Mouse (Mus musculus): ENCODE results near the gene Cab39.

Gene Cab39

DNA sequence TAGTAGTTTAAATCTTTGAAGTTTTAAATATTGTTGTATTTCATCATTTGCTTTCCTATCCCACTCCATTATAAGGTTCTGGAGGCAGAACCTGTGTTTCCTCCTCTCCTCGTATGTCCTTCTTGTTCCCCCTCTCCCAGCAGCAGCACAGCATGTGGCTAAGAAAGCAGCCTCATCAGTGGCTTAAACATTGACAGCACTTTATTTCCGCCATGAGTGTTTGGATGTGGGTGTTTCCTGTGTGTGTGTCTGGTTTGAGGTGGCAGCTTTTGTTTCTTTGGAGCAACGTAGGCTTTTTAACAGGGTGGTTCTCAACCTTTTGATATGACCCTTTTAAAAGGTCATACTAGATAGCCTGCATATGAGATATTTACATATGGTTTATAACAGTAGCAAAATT lies 52.2 kb downstream of the Cab39 start:
- no peak for DNase-seq (ENCODE audit: low read depth, low spot score)

DNA sequence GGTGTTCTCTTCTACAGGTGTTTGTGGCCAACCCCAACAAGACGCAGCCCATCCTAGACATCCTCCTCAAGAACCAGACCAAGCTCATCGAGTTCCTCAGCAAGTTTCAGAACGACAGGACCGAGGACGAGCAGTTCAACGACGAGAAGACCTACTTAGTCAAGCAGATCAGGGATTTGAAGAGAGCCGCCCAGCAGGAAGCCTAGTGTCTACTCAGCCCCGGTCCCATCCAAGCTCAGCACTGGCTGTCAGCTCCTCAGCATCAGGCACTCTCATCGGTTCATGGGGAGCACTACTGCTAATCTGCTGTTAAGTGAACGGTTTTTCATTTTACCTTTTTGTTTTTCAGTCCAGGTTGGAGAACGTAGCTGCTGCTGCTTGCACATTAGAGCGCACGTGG lies 55.8 kb downstream of the Cab39 start:
- no peak for DNase-seq (ENCODE audit: low read depth, low spot score)

DNA sequence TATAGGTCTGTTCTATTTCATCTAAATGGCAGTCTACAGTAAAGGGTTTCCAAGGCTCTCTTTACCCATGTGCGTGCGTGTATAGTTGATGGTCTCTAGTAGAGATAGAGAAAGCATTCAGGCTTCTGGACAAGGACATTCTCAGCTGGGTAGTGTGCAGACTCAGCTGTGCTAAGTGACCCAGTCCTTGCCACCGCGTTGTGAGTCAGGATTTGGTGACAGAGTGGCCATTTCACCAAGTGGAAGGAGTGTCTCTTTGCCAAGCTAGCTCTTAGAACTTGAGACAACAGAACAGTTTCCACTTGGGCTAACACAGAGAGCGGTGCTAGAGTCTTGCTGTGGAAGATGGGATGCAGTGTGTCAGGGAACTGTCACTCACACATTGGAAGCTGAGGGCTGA lies 57.6 kb downstream of the Cab39 start:
- no peak for DNase-seq (ENCODE audit: low read depth, low spot score)

DNA sequence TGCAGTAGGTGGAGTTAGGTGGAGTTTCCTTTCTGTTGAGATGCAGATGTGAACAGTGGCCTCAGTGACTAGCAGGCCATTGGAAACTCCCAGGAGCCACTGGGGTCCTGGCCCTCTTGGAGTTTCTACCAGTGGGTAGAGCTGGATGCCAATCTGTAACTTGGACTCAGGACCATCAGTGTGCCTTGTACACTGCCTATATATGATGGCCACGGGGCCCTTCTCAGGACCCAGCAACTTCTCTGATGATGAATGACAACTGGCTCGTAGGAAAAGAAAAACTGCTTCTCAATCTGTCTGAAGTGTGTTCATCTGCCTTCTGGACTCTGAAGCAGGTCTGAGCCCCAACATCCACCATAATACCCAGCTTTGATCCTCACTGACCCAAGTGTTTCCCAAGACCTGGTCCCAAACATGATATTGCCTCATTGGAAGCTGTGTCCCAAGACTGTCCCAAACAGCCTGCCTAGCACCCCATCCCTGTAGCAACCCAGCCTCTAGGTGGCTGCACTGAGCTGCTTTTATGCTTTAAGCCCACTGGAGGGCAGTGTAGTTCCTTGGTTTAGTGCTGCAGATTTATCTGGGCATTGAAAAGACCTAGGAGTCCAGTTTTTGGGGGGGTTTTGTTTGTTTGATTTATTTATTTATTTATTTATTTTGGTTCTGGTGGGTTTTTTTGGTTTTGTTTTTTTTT lies 59.9 kb downstream of the Cab39 start:
- DNase-seq (ENCODE audit: low read depth, low spot score): peak; percentile 11

DNA sequence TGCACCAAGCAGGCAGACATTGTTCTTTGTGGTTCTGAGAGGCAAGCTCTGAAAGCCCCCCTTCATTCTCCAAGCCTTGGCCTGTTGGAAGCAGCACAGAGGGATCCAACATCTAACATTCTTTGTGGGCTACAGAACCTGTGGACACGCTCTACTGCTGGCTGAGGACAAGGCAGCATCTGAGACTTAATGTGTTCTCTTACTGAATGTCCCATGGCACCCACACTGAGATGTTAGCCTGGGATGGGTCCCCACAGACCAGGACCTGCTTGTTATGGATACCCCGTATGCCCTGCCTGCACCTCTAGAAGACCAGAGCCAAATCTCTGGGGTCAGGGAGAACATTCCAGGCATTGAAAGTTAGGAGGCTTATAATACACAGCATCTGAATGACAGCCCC lies 60.6 kb downstream of the Cab39 start:
- no peak for DNase-seq (ENCODE audit: low read depth, low spot score)

DNA sequence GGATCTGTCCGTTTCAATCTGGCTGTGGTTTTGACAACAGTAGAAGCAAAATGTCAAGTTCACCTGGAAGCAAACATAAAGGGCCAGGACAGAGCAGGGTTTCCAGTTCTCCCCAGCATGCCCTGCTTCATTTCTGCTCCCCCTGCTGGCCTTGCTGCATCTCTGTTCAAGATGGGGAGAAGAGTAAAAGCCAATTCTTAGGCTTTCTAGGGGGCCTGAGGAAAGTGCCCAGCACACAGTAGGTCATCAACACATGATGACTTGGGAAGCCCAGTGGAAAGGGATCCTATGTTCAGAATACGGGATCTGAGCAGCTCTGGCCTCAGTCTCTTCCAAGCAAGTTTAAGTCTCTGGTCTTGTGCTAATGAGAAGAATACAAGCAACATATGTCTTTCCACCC lies 61.2 kb downstream of the Cab39 start:
- DNase-seq (ENCODE audit: low read depth, low spot score): no peak

DNA sequence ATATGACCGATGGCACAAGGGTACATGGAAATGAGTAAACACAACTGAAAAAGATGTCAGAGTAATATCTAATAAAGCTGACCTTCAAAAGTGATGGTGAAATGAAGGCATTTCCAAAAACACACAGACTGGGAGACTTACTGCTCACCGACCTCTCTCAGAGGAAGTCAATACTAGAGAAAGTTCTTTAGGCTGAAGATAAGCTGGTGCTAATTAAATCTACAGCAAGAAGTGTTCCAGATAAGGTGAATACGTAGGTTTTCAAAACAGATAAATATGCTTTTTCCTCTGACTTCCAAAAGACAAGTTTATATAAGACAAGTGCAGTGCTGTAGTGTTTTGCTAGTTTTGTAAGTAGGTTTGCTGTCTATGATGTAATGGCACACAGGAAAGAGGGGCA lies 63.0 kb downstream of the Cab39 start:
- DNase-seq (ENCODE audit: low read depth, low spot score): no peak

DNA sequence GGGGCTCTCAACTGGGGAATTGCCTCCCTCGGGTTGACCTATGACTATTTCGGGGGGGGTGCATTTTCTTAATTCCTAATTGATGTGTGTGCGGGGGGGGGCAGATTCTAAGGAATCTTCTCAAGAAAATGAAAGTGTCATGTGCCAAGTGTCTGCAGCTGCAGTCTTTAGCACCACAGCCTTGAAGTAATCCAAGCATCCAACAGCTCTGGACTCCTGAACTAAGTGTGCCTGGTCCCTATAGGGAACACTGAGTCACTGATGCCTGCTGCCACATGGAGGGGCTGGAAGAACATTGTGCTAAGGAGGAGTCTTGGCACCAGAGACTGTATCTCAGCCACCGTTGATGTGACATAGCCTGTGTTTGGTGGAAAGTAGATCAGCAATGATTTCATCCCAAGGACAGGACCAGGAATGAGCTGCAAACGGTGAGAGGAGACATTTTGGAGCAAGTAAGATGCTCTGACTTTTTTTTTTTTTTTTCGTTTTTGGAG lies 64.1 kb downstream of the Cab39 start:
- no peak for DNase-seq (ENCODE audit: low read depth, low spot score)

DNA sequence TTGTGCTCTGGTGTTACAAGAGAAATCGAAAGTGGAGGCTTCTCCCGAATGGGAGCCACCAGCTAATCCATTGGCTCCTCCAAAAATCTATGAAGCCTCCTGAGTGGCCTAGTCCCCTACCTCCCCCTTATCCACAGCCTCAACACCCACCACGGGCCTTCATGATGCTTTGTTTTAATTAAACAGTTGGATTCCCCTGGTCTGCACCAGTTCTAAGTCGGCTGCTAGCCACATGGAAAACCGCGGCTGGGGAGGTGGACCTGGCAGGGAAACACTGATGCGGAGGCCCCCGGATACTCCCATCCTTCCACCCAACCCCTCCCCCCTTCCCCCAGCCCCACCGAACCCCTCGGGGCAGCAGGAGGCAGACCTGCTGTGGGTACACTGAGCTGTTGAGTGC lies 71.1 kb downstream of the Cab39 start:
- no peak for DNase-seq (ENCODE audit: low read depth, low spot score)

DNA sequence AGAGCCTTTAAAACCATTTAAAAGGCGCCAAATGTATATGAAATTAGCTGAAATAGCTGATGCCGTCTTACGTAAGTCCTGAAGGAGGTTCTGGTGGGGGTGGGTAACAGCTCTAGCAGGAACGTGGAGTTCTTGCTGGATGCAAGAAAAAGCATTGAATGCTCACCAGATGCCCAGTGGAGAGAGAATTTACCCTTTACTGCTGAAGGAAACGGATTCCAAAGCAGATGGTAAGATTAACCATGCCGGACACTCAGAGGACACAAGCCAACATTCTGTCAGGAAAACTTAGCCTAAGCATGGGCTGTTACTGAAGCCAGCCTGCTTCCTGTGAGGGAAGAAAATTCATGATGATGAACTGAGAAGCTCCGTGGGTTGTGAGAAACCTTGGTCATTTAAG lies 76.8 kb downstream of the Cab39 start:
- DNase-seq (ENCODE audit: low read depth, low spot score): no peak

DNA sequence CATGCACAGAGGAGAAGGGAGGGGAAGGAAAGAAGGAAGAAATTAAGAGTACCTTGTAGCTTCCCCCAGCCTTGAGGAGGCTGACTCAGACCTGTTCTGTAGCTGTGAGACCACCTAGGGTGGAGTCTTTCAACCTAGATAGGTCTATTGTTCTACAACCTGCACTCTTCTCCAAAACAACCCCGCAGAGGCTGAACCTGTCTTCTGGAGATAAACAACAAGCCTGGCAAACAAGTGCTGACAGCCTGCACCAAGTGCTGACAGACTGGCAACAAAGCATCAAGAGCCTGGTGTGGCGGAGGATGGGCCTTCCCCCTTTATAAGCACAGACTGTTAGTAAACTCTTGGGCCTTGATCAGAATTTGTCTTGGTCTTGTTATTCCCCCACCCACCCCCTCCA lies 77.3 kb downstream of the Cab39 start:
- no peak for DNase-seq (ENCODE audit: low read depth, low spot score)

DNA sequence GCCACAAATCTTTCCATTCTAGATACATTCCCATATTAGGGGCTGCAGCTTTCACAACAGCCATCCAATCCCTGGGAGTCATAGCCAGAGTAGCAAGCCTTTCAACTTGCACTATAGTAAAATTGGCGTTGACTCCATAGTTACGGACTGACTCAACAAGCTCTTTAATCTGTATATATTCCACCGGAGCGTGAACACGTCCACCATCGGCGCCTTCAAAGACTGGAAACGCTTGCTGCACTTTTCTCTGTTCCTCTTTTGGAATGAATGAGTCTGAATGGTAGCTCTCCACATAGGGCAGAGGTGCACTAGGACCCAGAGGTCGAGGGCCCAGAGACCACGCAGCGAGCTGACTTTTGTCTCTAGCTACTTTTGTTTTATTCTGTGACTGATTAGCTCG lies 88.8 kb downstream of the Cab39 start:
- DNase-seq (ENCODE audit: low read depth, low spot score): no peak

DNA sequence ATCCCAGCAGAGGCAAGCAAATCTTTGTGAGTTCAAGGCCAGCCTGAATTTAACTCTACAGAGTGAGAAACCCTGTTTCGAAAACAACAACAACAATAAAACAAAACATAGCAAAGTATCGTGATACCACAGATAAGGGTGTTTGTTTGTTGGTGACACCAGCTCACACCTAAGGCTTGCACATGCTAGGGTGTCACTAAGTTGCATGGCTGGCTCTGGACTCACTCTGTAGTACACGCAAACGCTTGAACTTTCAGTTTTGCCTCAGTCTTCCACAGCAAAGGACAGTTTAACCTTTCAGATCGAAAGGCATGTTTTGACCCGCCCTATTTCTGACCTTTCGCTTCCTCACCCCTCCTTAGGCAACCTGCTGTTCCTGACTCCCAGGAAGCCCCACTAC lies 94.0 kb downstream of the Cab39 start:
- no peak for DNase-seq (ENCODE audit: low read depth, low spot score)

DNA sequence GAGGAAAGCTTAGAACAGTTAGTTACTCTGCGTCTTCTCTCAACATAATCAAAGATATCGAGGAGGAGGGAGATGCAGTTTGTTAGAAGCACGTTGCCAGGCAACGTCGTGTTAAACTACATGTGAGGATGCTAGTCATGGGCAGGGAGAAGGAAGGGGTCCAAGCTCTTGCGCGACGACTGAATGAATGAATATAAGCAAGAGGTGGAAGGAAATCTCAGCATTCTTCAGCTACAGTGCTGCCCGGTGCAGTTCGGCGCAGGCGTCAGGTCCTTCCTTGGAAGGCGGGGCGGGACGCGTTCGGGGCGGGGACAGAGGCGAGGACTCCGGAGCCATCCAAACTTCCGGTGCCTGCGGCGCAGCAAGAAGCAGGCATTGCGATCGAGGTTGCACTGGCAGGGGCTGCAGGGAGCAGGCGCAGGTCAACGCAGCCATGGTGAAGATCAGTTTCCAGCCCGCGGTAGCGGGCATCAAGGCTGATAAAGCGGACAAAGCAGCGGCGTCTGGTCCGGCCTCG lies 101.0 kb downstream of the Cab39 start, which contains the start of gene Itm2c:
TSS of gene Itm2c (plus strand) at position 51 of the 517 bp plus-strand sequence.
- peak; percentile 15 for DNase-seq (ENCODE audit: low read depth, low spot score)

DNA sequence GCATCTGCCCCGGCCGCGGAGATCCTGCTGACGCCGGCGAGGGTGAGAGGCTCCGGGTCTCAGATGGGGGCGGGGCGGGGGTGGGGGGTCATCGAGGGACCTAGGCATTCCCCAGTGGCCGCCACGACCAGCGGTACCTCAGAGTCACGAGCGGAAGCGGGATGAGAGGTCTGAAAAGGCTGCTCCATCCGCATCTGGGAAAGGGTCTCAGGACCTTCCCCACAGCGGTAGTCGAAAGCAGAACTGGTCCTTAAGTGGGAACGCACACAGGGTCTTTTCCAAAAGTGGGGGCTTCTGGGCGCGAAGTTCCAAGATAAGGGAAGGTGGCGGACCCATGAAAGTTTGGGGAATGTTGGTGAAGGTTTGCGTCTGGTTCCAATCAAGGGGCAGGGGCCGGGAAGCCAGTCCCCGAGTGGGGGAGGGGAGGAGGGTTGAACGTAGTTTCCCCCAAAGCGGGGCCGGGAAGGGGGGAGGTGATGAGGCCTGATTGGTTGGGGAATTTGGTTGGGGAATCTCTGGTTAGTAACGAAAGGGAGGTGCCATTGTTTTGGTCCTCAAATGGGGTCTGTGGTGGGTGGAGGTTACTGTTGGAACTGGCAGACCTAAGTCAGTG lies 101.6 kb downstream of the Cab39 start:
- no peak for DNase-seq (ENCODE audit: low read depth, low spot score)

DNA sequence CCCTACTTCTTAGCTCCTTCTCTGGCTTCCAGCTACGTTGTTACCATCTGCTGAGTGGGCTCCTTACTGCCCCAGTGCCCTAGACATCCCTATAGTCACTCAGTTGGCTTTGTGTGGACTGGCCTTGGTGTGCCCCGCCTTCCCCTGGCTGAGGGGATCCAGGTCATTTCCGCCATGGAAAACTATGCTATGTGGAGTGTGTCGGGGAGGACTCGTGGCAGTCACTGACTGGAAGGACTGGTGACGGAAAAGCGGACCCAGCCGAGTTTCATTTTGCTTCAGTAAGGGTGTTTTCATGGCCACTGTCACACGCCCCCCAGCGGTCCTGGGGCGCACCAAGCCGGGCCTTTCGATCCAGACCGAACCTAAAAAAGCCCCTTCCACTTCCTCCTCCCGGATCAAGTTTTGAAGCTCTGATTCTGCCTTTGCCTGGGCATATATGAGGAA lies 102.2 kb downstream of the Cab39 start:
- DNase-seq (ENCODE audit: low read depth, low spot score): no peak

DNA sequence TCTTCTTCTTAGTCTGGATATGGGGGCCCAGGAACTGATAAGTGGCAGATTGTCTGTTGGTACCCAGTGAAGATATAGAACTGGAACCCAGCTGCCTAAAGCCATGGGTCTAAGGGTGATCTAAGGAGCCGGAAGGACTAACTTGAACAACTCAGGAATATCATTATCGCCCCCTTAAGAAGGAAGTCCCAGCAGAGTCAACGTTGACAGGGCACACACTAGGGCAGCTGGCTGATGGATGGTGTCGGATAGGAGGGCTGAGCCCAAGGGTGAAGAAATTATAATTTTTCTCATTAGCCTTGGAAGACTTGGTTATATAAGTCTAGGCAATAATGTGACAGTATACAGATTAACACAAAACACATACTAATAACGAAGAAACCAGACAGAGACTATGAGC lies 102.9 kb downstream of the Cab39 start:
- DNase-seq (ENCODE audit: low read depth, low spot score): no peak

DNA sequence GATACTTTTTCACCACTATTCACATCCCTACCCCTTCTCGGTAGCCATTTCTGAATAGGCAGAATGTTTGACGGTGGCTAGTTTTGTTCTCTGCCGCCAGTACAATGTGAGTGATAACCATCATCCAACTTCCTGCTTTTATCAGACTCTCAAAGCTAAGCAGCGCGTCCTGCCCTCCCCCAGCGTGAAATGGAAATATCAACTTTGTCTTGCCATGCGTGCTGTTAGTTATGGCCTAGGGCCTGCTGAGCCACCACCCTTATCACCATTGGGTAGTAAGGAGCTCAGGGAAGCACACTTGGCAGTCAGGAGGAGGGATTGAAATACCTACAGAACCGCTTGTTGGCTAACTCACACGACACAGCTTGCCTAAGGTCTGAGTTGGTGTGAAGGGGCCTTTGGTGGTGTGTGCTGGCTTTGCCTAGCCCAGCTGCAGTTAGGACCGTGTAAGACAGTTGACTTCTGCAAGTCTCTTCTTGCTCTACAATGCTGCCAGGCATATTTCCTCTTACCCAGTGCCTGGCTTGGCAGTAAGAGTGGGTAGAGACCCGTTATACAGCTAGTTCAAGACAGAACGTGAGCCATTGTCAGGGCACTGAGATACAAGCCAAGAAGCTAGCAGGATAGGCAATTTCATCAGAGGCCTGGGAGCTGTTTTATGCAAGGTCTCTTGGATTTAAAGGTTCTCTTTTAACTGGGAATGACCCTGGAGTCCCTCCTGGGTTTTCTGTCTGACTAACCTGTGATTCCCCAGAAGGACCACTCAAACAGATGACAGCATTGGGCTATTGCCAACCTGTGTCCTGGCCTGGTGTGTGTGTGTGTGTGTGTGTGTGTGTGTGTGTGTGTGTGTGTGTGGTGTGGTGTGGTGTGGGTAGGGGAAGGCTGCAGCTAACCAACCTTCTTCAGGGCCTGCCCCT lies 103.8 kb downstream of the Cab39 start:
- no peak for DNase-seq (ENCODE audit: low read depth, low spot score)

DNA sequence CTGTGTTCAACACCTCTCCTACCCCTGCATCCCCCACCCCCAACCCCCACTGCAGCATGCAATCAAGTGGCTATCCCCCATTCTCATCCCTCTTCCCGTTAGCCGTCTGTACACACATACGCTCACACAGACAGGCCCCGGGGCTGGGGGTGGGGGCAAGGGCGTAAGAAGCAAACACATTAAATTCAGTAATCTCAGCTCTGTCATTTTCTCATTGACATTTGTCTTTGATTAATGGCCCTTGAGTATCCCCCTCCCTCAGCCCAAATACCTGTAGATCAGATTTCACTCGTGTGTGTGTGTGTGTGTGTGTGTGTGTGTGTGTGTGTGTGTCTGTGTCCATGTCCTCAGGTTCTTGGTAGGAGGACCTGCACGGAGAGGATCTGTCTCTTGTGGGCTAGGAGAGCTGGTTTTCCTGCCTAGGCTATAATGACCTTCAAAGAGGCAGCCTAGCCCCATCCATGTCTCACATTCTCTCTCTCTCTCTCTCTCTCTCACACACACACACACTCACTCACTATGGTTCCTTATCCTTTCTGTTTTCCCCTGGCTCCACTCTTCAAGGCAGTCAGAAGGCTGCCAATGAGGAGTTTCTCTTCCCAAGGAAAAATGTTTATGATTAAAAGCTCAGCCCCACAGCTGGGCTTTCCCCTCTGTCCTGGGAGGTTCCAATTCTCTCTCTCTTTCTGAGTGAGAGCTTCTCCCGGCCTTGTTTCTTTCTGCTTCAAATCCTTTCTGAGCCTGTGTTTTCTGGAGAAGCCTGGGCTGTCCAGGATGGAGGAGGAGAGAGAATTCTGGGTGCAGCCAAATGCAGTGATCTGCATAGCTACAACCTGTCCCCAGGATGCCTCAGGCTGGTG lies 104.9 kb downstream of the Cab39 start:
- no peak for DNase-seq (ENCODE audit: low read depth, low spot score)

DNA sequence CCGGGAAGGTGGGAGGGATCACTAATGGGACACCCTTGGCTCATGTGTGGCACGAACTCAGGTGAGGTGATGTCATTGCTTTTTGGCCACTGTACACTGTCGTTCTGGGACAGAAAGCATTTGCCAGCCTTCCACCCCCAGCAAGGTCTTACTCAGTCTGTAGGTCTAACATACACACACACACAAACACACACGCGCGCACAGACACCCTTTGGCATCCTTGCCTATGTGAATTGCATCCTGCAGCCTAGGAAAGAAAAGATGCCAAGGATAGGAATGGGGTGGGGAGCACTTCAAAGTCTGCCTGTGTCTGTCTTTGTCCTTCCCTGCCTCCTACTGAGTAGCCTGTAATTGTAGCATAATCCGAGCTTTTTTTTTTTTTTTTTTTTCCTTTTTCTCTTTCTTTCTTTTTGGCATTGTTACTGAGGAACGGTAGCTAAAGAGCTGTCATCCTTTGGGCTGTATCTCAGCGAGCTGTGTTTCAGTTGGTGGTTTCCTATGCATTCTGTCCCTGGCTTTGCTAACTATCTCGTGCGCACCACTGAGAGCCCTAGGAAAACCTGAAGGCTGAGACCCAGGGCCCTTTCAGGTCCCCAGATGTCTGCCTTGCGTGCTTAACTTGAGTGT lies 105.6 kb downstream of the Cab39 start:
- no peak for DNase-seq (ENCODE audit: low read depth, low spot score)

DNA sequence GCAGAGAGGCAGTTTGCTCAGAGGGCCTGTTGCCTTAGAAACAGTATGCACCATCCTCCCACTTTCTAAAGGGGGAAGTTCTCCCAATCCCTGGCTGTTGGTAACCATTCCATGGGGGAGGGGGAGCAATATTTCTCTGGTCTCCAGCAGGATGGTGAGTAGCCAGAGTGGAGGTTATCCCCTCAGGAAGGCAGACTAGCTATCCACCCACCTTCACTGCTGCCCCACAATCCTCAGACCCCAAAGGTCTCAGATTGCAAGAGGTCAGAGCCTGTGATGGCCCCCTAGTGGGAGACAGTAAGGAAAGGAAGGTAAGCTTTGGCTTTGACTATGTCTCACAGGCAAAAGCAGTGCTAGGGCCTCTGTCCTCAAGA lies 106.1 kb downstream of the Cab39 start:
- DNase-seq (ENCODE audit: low read depth, low spot score): no peak

Measured in c-Kit-negative CD71-positive TER-119-positive erythroid progenitor cells, embryonic 14.5 days (primary cell).